Mouse (Mus musculus) thymus, adult 2 months (tissue): ENCODE results near the gene Zbtb34.

Experiments
- CTCF ChIP-seq: fragments of 200-500 bp; IDR thresholded peaks from 2 replicates; pipeline ENCODE4 v1.5.1; 2012; ENCODE audit warnings: mild to moderate bottlenecking, control low read depth, low read length, moderate library complexity, borderline replicate concordance; ENCODE audit not compliant: control insufficient read depth, poor library complexity, insufficient read depth; ENCODE audit errors: extremely low read depth
- POLR2A ChIP-seq: fragments of 200-500 bp; IDR thresholded peaks from 2 replicates; pipeline ENCODE4 v1.6.1; 2012; ENCODE audit warnings: mild to moderate bottlenecking, low read length, control low read depth, moderate library complexity; ENCODE audit not compliant: control insufficient read depth, poor library complexity, insufficient read depth; ENCODE audit errors: extremely low read depth

DNA sequence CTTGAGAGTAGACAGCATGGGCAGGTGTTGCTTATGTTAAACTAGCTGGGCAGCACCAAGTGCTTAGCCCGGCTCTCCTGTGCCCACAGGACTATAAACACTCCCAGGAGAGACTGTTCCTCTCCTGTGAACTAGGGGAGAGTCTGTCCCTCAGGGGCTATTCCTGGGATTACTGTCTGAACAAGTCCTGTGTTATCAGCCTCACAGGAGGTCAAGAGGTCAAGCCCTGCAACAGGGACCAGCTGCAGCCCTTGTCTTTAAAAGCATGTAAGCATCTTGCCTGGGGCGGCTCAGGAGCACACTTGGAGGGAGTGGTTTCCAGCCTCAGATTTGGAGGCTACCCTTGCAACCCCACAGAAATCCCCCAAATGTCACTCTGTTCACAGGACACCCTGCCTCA lies 7.3 kb upstream of the Zbtb34 start:
- TF ChIP-seq CTCF (no peak), POLR2A (no peak)
